Mouse (Mus musculus) kidney, postnatal 14 days (tissue): ENCODE data around the gene Sgcg.
A peak's percentile ranks its signal among the peaks of the same experiment; 100 is the strongest.

Experiments used
- DNase-seq: peaks from one replicate; pipeline ENCODE4 v3.0.0; 2022; ENCODE audit warnings: mixed read lengths

The Sgcg gene

GRCm38 (mm10) chr14:61232016-61232568 lies 26.2 kb downstream of the Sgcg start:
- DNase-seq, result no peak

- no peak for DNase-seq
These were observed 28.1 kb downstream of the Sgcg start for GRCm38 (mm10) chr14:61230179-61230578.

- DNase-seq, result no peak
These were observed 28.5 kb downstream of the Sgcg start for GRCm38 (mm10) chr14:61229763-61230162.

- no peak for DNase-seq
These were observed 32.1 kb downstream of the Sgcg start for GRCm38 (mm10) chr14:61226151-61226550.

GRCm38 (mm10) chr14:61224387-61225077 lies 33.8 kb downstream of the Sgcg start:
- DNase-seq, result no peak

GRCm38 (mm10) chr14:61223740-61224139 lies 34.5 kb downstream of the Sgcg start:
- DNase-seq, result no peak

GRCm38 (mm10) chr14:61222506-61222905 lies 35.8 kb downstream of the Sgcg start:
- DNase-seq, result no peak

GRCm38 (mm10) chr14:61221166-61221565 lies 37.1 kb downstream of the Sgcg start:
- DNase-seq, result no peak

GRCm38 (mm10) chr14:61211754-61212153 lies 46.5 kb downstream of the Sgcg start:
- no peak for DNase-seq

GRCm38 (mm10) chr14:61210111-61210510 lies 48.2 kb downstream of the Sgcg start:
- DNase-seq, result no peak

GRCm38 (mm10) chr14:61194416-61194815 lies 63.9 kb downstream of the Sgcg start:
- no peak for DNase-seq

- no peak for DNase-seq
These were observed 66.0 kb downstream of the Sgcg start for GRCm38 (mm10) chr14:61192326-61192725.

GRCm38 (mm10) chr14:61191904-61192303 lies 66.4 kb downstream of the Sgcg start:
- DNase-seq, result no peak

- DNase-seq, result peak; percentile 62
These were observed 85.1 kb downstream of the Sgcg start for GRCm38 (mm10) chr14:61173229-61173628.

GRCm38 (mm10) chr14:61172548-61173158 lies 85.6 kb downstream of the Sgcg start:
- peak; percentile 99 for DNase-seq

GRCm38 (mm10) chr14:61171261-61171970 lies 86.9 kb downstream of the Sgcg start:
- no peak for DNase-seq
